Mouse (Mus musculus) ES-Bruce4 (cell line): ENCODE measurements around the gene Slc39a3. TPM values are rescaled to one million over a fixed set of nuclear protein-coding genes. Genes with fewer than 3 reads are reported as not detected.
"Not testable (repeated sequence)": the region's sequence is repeated elsewhere in the genome, so short reads cannot be mapped to it uniquely, and the experiment has no call there.

ENCODE experiments used
- H3K27ac ChIP-seq: 2 replicates; pipeline ENCODE4 v1.5.1; 2012; ENCODE audit warnings: low read length, inconsistent platforms; ENCODE audit not compliant: insufficient read depth
- H3K27me3 ChIP-seq: 2 replicates; pipeline ENCODE4 v1.6.1; 2012; ENCODE audit warnings: mild to moderate bottlenecking, low read length, inconsistent platforms; ENCODE audit not compliant: control insufficient read depth, poor library complexity, insufficient read depth, severe bottlenecking
- H3K36me3 ChIP-seq: 2 replicates; pipeline ENCODE4 v1.6.1; 2012; ENCODE audit warnings: inconsistent platforms, mild to moderate bottlenecking, low read length, moderate library complexity; ENCODE audit not compliant: control insufficient read depth, poor library complexity, insufficient read depth, severe bottlenecking
- H3K4me1 ChIP-seq: one replicate; pipeline ENCODE4 v1.8.1; 2011; ENCODE audit warnings: low read length; ENCODE audit not compliant: control insufficient read depth, insufficient read depth
- H3K4me3 ChIP-seq: 2 replicates; pipeline ENCODE4 v1.5.1; 2011; ENCODE audit warnings: low read depth, mild to moderate bottlenecking, low read length
- H3K9ac ChIP-seq: 2 replicates; pipeline ENCODE4 v1.6.1; 2012; ENCODE audit warnings: low read depth, mild to moderate bottlenecking, inconsistent platforms; ENCODE audit not compliant: poor library complexity, severe bottlenecking
- H3K9me3 ChIP-seq: replicated peaks from 2 replicates; pipeline ENCODE4 v1.6.1; 2012; ENCODE audit warnings: mild to moderate bottlenecking, low read length, inconsistent platforms; ENCODE audit not compliant: control insufficient read depth, poor library complexity, insufficient read depth, severe bottlenecking
- CTCF ChIP-seq: IDR thresholded peaks from one replicate; pipeline ENCODE4 v1.8.1; 2011; ENCODE audit warnings: low read depth, low read length
- EP300 ChIP-seq: IDR thresholded peaks from 2 replicates; pipeline ENCODE4 v1.6.1; 2011; ENCODE audit warnings: low read depth, low read length; ENCODE audit not compliant: insufficient read depth
- POLR2A ChIP-seq: IDR thresholded peaks from one replicate; pipeline ENCODE4 v1.8.1; 2011; ENCODE audit warnings: low read length; ENCODE audit not compliant: insufficient read depth
- polyA plus RNA-seq: library from polyadenylated mRNA; stranded (reverse); fragments of >200 nt; gene quantifications from 2 replicates; pipeline ENCODE4 v1.2.4, GENCODE M21; 2011; ENCODE audit warnings: low read depth; ENCODE audit not compliant: missing spikeins, insufficient read depth, insufficient read length

Gene Slc39a3
- polyA plus RNA-seq, 1 experiment: 4.5 TPM

- no peak overlapping the region for H3K27ac ChIP-seq
- no peak overlapping the region for H3K4me3 ChIP-seq
- TF ChIP-seq CTCF (no peak), EP300 (no peak), POLR2A (no peak)
- no peaks in the 10 kb centered on the region for H3K9me3 ChIP-seq
- no peaks in the 10 kb centered on the region for H3K27me3 ChIP-seq
- no peak overlapping the region for H3K9ac ChIP-seq
- H3K36me3 ChIP-seq: no peaks in the 10 kb centered on the region
- H3K4me1 ChIP-seq: no peaks in the 10 kb centered on the region
Observed at GRCm38 (mm10) chr10:80991945-80992344, 45.3 kb downstream of the Slc39a3 start.

- no peaks in the 10 kb centered on the region for H3K36me3 ChIP-seq
Observed at GRCm38 (mm10) chr10:80991007-80991406, 46.2 kb downstream of the Slc39a3 start.

DNA sequence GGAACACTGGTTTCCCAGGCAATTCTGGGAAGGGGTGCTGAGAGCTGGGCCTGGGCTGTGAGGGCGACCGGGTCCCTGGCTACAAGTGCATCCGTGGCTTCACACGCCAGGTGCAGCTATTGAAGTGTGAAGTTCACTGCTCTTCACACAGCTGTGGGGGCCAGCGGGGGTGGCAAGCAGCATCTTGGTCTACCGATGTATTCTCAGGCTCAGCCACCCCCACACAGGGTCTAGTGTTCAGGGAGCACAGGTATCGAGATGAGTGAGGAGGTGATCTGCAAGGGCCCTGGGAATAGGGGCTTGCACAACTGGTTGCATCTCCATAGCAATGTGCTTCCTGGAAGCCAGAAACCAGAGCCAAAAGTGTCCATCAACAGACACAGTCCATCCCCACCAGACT is 46.8 kb downstream of the Slc39a3 start:
- TF ChIP-seq CTCF: no peak
- TF ChIP-seq POLR2A: no peak
- no peak for TF ChIP-seq EP300
- Histone ChIP-seq H3K4me3 (no peak overlapping the region), H3K9me3 (no peaks in the 10 kb centered on the region), H3K9ac (no peak overlapping the region), H3K27me3 (no peaks in the 10 kb centered on the region), H3K36me3 (no peaks in the 10 kb centered on the region), H3K4me1 (no peaks in the 10 kb centered on the region), H3K27ac (no peak overlapping the region)

More at GRCm38 (mm10) chr10:80991007-80991406, 46.2 kb downstream of the Slc39a3 start:
- H3K9me3 ChIP-seq: no peaks in the 10 kb centered on the region
- H3K4me3 ChIP-seq: no peak overlapping the region
- H3K4me1 ChIP-seq: no peaks in the 10 kb centered on the region
- H3K27me3 ChIP-seq: no peaks in the 10 kb centered on the region
- TF ChIP-seq EP300 (no peak), POLR2A (no peak), CTCF (no peak)
- H3K9ac ChIP-seq: no peak overlapping the region
- H3K27ac ChIP-seq: no peak overlapping the region

- H3K27ac ChIP-seq, H3K4me1 ChIP-seq, H3K36me3 ChIP-seq, H3K4me3 ChIP-seq, H3K9me3 ChIP-seq, H3K27me3 ChIP-seq, H3K9ac ChIP-seq: not testable (repeated sequence)
Observed at GRCm38 (mm10) chr10:80989854-80990253, 47.4 kb downstream of the Slc39a3 start.

- no peak for TF ChIP-seq POLR2A
- no peak for TF ChIP-seq CTCF
- TF ChIP-seq EP300: no peak
- no peak overlapping the region for H3K9ac ChIP-seq
- no peak overlapping the region for H3K4me3 ChIP-seq
- H3K27ac ChIP-seq: no peak overlapping the region
- no peaks in the 10 kb centered on the region for H3K36me3 ChIP-seq
- H3K9me3 ChIP-seq: no peaks in the 10 kb centered on the region
- H3K27me3 ChIP-seq: no peaks in the 10 kb centered on the region
- H3K4me1 ChIP-seq: no peaks in the 10 kb centered on the region
Observed at GRCm38 (mm10) chr10:80989446-80989845, 47.8 kb downstream of the Slc39a3 start.

DNA sequence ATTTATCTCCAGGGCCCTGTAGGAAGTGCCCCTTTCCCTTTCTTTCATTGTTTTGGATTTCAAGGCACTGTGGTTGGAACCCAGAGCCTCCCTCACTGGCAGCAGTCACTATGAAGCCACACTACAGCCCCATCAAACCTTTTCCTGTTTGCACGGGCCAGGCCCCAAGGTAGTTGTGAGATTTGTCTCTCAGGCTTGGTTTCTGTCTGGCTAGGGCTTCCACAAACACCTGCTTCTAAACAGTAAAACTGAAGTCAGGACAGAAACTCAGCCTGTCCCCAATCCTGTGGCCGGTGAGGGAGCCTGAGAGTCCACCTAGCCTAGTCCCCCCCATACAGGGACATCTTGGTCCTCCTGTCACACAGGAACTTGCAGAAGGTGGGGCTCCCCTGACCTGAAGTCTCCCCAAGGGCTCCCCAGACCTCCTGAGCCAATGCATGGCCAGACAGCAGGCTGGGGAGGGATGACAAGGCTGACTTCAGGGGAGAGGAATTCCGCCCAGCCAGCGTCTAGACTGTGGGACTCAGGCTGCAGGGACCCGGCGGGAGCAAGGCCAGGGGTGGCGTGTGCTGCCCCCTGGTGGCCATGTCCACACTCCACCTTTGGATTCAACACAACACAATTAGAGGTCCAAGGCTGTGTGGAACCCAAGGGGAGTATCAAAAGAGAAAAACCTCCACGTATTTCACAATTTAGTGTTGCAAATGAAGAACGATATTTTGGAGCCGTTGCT is 49.4 kb downstream of the Slc39a3 start:
- no peaks in the 10 kb centered on the region for H3K4me1 ChIP-seq
- no peaks in the 10 kb centered on the region for H3K36me3 ChIP-seq
- H3K27ac ChIP-seq: no peak overlapping the region
- H3K9me3 ChIP-seq: no peaks in the 10 kb centered on the region
- TF ChIP-seq POLR2A: no peak
- TF ChIP-seq CTCF: peak; percentile 97
- peak; percentile 54; the same call in 1 of the 2 replicates for TF ChIP-seq EP300
- H3K27me3 ChIP-seq: no peaks in the 10 kb centered on the region
- H3K4me3 ChIP-seq: no peak overlapping the region
- no peak overlapping the region for H3K9ac ChIP-seq
